Mouse (Mus musculus): ENCODE data around the gene Sh2b3.

- TF ChIP-seq CTCF (IDR thresholded peaks at IDR 0.05; ENCODE audit: low read depth) (no peak), EP300 (optimal IDR thresholded peaks at IDR 0.05) (no peak)
These were observed 45.9 kb upstream of the Sh2b3 start for GRCm38 (mm10) chr5:121883356-121883755.
